Mouse (Mus musculus) spleen, adult 2 months (tissue): ENCODE results near the gene Il2rg. TPM values are rescaled to one million over a fixed set of nuclear protein-coding genes. Genes with fewer than 3 reads are reported as not detected.
A peak's percentile ranks its signal among the peaks of the same experiment; 100 is the strongest.

ENCODE experiments used
- DNase-seq, 2 experiments: peaks; one replicate each; pipeline versions ENCODE4 v3.0.0 to v3.0.0-alpha.2; 2012 to 2021; ENCODE audit warnings: low spot score in 2 of 2, low read depth in 1 of 2
- H3K27ac ChIP-seq: fragments of 200-500 bp; 2 replicates; pipeline ENCODE4 v1.5.1; 2012; ENCODE audit warnings: low read length, inconsistent platforms; ENCODE audit not compliant: insufficient read depth
- H3K27me3 ChIP-seq: fragments of 200-500 bp; 2 replicates; pipeline ENCODE4 v1.6.1; 2012; ENCODE audit warnings: mild to moderate bottlenecking, moderate library complexity, low read length, inconsistent platforms; ENCODE audit not compliant: control insufficient read depth, insufficient read depth
- H3K36me3 ChIP-seq: fragments of 200-500 bp; 2 replicates; pipeline ENCODE4 v1.6.1; 2012; ENCODE audit warnings: mild to moderate bottlenecking, low read length, inconsistent platforms; ENCODE audit not compliant: control insufficient read depth, insufficient read depth
- H3K4me1 ChIP-seq: fragments of 200-500 bp; 2 replicates; pipeline ENCODE4 v1.6.1; 2011; ENCODE audit warnings: inconsistent platforms; ENCODE audit not compliant: control insufficient read depth, insufficient read depth, insufficient read length
- H3K4me3 ChIP-seq: fragments of 200-500 bp; 2 replicates; pipeline ENCODE4 v1.5.1; 2011; ENCODE audit warnings: mild to moderate bottlenecking, inconsistent platforms; ENCODE audit not compliant: insufficient read depth, insufficient read length; ENCODE audit errors: extremely low read depth
- CTCF ChIP-seq: fragments of 200-500 bp; IDR thresholded peaks from 2 replicates; pipeline ENCODE4 v1.5.1; 2011; ENCODE audit warnings: mild to moderate bottlenecking, inconsistent platforms; ENCODE audit not compliant: insufficient read depth, insufficient read length, insufficient replicate concordance; ENCODE audit errors: extremely low read depth
- POLR2A ChIP-seq: fragments of 200-500 bp; IDR thresholded peaks from 2 replicates; pipeline ENCODE4 v1.6.1; 2011; ENCODE audit warnings: low read depth, low read length, inconsistent platforms
- WGBS: fragments of 180-500 bp; shearing (Covaris S2); methylation state at CpG from one replicate; pipeline ENCODE4 v1.1.7; 2018; 5-methylcytosine and 5-hydroxymethylcytosine counted together
- polyA plus RNA-seq: library from polyadenylated mRNA; depleted of rRNA; stranded (reverse); fragments of >200 nt; gene quantifications from 2 replicates; pipeline ENCODE4 v1.2.3, GENCODE M21; 2012; rRNA removed

Il2rg gene
- 171 and 180 TPM in 2 replicates for polyA plus RNA-seq

DNA sequence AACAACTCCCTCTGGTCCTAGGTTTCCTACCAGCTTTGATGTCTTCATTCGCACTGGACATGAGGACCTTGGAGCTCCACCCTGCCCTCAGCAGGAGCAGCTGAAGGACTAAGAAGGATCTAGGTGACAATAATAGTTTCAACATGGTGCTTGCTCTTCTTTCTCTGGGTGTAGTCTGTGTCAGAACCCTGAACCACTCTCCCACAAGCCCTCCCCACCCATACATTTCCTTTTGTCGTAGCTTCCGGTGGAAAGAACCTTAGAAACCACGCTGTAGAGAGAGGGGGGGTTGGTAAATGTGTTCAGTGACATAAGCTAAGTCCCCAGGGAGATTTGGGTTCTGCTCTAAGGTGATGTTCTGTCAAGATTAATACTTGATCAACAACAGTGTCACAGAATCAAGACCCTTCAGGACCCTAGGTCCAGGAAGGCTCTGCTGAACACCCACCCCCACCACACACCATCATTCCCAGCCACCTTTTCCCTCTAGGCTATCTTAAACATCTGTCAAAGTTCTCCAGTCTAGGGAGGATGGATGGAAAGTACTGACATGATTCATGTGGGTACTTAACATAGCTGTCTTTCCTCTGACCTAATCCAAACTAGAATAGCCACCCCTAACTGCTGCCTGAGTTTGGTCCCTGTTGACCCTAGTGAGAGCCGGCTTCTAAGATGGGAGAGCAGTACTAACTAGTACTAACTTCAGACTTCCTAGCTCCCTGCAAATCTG, at the start of gene Il2rg:
Gene Il2rg, minus strand, starts transcription at position 231 of the 730 bp plus-strand sequence.
- Histone ChIP-seq H3K4me3 (peak within 1 kb of the TSS; percentile 65), H3K4me1 (peaks cover 6% of the 10 kb centered on the region; the same call in 1 of the 2 replicates), H3K36me3 (peaks cover 13% of the 10 kb centered on the region; the same call in 1 of the 2 replicates), H3K27ac (peak within 1 kb of the TSS; percentile 98), H3K27me3 (no peaks in the 10 kb centered on the region)
- TF ChIP-seq POLR2A (peak; percentile 78), CTCF (no peak)
- peak; percentile 58 to 91 for DNase-seq
- WGBS: 26% methylated on average over 5 of the region's 5 CpGs

DNA sequence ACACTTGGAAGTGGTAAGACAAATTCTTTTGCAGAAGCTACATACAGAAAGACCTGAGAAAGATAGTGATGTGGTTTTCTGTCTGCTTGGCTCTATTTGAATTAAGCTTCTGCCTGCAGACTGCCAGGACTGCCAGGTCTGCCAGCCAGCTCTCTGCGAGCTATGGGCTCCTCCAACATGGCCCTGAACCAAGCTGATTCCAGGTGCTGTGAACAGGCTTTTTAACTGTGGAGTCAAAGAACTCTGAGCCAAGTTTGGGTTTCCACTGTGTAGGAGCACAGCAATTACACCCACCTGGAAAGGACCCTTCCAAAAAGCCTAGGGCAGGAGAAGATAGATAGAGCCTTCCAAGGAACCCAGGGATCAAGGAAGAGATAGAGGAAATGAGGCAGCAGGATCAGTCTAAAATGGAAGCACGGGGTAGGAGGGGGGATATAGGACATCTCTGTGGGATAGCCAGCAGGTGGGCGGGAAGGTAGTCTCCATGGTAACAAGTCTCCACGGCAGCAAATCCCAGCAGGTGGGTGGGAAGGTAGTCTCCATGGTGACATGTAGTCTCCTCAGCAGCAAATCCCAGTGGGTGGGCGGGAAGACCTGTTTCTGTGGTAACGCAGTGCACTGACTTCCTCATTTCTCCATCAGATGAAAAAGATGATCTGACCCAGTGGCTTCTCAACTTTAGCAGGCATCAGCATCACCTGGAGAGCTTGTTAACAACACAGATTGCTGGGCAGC, 45.7 kb upstream of the Il2rg start:
- Histone ChIP-seq H3K4me3 (no peak overlapping the region), H3K36me3 (no peaks in the 10 kb centered on the region), H3K27ac (no peak overlapping the region), H3K4me1 (no peaks in the 10 kb centered on the region), H3K27me3 (no peaks in the 10 kb centered on the region)
- TF ChIP-seq CTCF (no peak), POLR2A (no peak)
- DNase-seq: no peak
- WGBS: 49% methylated on average over 6 of the region's 6 CpGs

DNA sequence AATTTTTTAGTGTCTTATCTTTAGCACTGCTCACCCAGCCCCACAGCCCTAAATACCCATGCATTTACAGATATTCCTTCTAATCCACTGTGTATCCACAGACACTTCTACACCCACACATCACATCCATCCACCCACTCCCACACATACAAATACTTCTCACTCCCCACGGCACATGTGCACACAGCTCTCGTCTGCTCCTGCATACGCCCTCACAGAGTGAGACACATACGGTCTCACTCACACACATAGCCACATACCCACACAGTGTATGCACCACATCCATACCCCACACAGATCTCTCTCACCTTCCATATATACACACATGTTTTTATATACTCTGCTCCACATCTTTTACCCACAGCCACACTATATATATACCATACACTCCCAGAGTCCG, 41.2 kb upstream of the Il2rg start:
- Histone ChIP-seq H3K4me1 (no peaks in the 10 kb centered on the region), H3K27me3 (no peaks in the 10 kb centered on the region), H3K27ac (no peak overlapping the region), H3K4me3 (no peak overlapping the region), H3K36me3 (no peaks in the 10 kb centered on the region)
- 91% methylated on average over 5 of the region's 5 CpGs for WGBS
- DNase-seq: no peak
- TF ChIP-seq POLR2A (no peak), CTCF (no peak)

DNA sequence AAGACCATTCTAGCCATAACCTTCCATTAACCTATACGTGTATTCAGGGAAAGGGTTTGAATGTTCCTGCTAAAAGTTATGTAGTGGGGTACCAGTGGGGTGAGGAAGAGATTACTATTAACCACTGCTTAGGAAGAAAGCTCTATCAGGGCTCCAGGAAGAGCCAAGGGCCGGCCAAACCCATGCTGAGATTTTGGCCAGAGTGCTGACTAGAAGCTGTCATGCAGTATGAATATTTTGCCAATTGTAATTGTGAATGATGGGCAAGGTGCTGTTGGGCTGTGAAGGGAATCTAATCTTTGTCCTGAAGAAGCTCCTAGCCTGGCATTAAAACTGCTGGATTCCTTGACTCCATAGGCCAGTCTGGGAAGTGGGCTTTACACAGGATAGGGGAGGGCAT, 36.6 kb upstream of the Il2rg start:
- no peaks in the 10 kb centered on the region for H3K36me3 ChIP-seq
- no peaks in the 10 kb centered on the region for H3K4me1 ChIP-seq
- TF ChIP-seq POLR2A (no peak), CTCF (no peak)
- H3K27me3 ChIP-seq: no peaks in the 10 kb centered on the region
- H3K4me3 ChIP-seq: no peak overlapping the region
- DNase-seq: no peak
- WGBS: 77% methylated on average over 2 of the region's 2 CpGs
- no peak overlapping the region for H3K27ac ChIP-seq

DNA sequence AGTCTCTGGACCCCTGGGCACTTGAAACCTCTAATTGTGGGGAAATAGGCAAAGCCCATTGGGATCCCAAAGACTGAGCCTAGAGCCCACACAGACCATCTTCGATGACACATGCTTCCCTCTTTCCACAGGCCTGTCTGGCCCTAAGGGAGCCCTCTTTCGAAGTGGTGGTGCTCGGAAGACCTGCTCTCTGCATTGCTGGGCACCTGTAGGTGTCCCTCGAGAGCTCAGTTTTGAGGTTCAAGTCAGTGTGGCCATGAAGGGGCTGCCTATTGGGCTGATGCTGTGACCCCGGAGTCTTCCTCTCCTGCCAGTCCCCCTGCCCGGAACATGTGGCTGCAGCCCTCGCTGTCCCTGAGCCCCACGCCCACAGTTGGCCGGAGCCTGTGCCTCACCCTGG, 33.6 kb upstream of the Il2rg start:
- 84% methylated on average over 9 of the region's 9 CpGs for WGBS

DNA sequence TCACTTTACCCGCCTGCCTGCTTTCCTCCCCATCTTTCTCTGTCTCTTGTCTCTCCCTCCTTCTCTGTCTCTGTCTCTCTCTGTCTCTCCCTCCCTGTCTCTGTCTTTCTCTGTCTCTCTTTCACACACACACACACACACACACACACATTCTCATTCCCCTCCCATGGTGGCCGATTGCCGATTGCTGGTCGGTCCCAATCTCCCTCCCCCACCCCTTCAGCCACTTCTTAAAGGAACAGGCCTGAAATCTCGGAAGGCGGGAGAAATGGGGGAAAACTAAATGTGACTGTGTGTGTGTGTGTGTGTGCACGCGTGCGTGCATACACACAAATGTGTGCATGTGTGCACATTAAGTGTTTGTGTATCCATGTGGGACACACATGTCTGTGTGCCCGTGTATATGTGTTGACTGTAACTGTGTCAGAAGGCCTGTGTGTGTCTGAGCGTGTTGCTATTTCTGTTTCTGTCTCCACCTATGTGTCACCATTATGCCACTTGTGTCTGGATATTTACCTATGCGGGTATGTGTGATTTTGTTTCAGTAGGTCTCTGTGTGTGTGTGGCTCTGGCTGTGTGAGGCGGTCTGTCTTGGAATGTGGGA, 32.5 kb upstream of the Il2rg start:
- H3K27me3 ChIP-seq: no peaks in the 10 kb centered on the region
- DNase-seq: no peak
- peaks cover 10% of the 10 kb centered on the region for H3K36me3 ChIP-seq
- no peaks in the 10 kb centered on the region for H3K4me1 ChIP-seq
- 64% methylated on average over 13 of the region's 13 CpGs for WGBS
- TF ChIP-seq POLR2A (no peak), CTCF (no peak)
- H3K4me3 ChIP-seq: no peak overlapping the region
- no peak overlapping the region for H3K27ac ChIP-seq

More for the DNA sequence above, 33.6 kb upstream of the Il2rg start:
- TF ChIP-seq CTCF (no peak), POLR2A (no peak)
- Histone ChIP-seq H3K4me1 (no peaks in the 10 kb centered on the region), H3K36me3 (peaks cover 6% of the 10 kb centered on the region), H3K4me3 (no peak overlapping the region), H3K27ac (no peak overlapping the region), H3K27me3 (no peaks in the 10 kb centered on the region)
- no peak for DNase-seq
